Mouse (Mus musculus) lung, adult 2 months (tissue): ENCODE measurements around the gene Trap1. TPM values are rescaled to one million over a fixed set of nuclear protein-coding genes. Genes with fewer than 3 reads are reported as not detected.
"Not testable (repeated sequence)": the region's sequence is repeated elsewhere in the genome, so short reads cannot be mapped to it uniquely, and the experiment has no call there.

ENCODE experiments used
- DNase-seq: peaks from one replicate; pipeline ENCODE4 v3.0.0; 2022
- H3K4me1 ChIP-seq: fragments of 200-500 bp; 2 replicates; pipeline ENCODE4 v1.6.1; 2011; ENCODE audit warnings: low read length; ENCODE audit not compliant: control insufficient read depth, insufficient read depth
- H3K4me3 ChIP-seq: fragments of 200-500 bp; replicated peaks from 2 replicates; pipeline ENCODE3; 2011; ENCODE audit warnings: low read depth, mild to moderate bottlenecking, control low read depth, low read length; ENCODE audit errors: extremely low read depth
- CTCF ChIP-seq: fragments of 200-500 bp; IDR thresholded peaks from 2 replicates; pipeline ENCODE4 v1.5.1; 2011; ENCODE audit warnings: mild to moderate bottlenecking, low read length, control low read depth; ENCODE audit not compliant: insufficient read depth
- POLR2A ChIP-seq: fragments of 200-500 bp; IDR thresholded peaks from 2 replicates; pipeline ENCODE4 v1.6.1; 2011; ENCODE audit warnings: low read depth, mild to moderate bottlenecking, control low read depth, low read length, borderline replicate concordance; ENCODE audit errors: extremely low read depth
- WGBS: fragments of 180-500 bp; shearing (Covaris S2); methylation state at CpG from one replicate; pipeline ENCODE4 v1.1.7; 2018; 5-methylcytosine and 5-hydroxymethylcytosine counted together
- polyA plus RNA-seq: library from polyadenylated mRNA; depleted of rRNA; stranded (reverse); fragments of >200 nt; gene quantifications from 2 replicates; pipeline ENCODE4 v1.2.3, GENCODE M21; 2012; rRNA removed

Trap1 gene
- polyA plus RNA-seq, 1 experiment: 54.6 TPM

DNA sequence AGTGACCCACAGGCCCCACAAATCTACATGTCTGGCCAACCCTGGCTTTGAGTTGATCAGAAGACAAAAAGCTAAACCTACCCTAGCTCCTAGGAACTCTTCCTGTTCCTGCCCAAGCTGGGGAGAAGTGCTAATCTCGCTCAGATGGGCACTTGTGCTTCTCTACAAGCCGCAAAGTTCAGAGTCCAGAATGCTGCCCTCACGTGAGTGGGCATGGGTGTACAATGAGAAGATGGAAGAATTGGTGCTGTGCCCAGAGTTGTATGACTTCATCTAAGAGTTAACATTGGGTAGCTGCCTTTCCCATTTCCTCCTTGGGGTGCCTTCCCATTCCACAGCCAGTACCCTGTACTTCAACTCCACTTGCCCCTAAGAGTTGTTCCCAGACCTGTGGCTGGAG lies 50.4 kb downstream of the Trap1 start:
- 64% methylated on average over 3 of the region's 3 CpGs for WGBS
- TF ChIP-seq CTCF (no peak), POLR2A (no peak)
- Histone ChIP-seq H3K4me1 (no peaks in the 10 kb centered on the region), H3K4me3 (no peak overlapping the region)
- no peak for DNase-seq

DNA sequence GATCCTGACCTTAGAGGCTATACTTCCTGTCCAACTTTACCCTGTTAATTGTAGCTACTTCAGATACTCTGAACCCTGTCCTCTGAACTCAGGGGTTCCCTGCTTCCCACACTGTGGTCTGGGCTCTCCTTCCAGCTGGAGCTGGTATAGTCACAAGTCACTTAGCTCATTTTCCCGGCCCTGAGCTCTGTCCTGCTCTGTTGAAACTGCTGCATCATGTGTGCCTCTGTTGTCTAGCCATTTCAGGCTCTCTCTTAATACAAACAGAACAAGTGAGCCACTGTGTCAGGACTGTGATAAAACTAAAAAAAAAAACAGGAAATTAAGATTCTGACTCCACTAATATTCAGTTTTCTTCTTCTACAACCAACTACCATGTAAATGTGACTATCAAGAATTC lies 51.0 kb downstream of the Trap1 start:
- DNase-seq: no peak
- H3K4me3 ChIP-seq: no peak overlapping the region
- TF ChIP-seq POLR2A (no peak), CTCF (no peak)
- H3K4me1 ChIP-seq: no peaks in the 10 kb centered on the region
- 44% methylated on average over 1 of the region's 1 CpGs for WGBS

DNA sequence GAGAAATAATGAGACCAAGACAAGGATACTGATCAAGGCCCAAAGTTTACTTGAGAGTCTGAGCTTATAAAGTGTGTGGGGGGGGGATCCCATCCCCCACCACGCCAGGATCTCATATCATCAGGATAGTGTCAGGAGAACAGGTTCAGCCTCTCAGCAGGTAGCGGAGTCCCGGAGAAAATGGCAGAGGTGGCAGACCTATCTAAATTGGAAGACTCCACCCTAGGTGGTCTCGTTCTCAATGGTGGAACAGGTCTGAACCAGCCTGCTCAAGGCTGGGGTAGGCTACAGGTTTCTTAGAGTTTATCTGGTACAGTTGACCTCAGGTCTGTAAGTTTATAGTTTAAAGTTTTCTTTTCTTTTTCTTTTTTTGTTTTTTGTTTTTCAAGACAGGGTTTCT lies 54.9 kb downstream of the Trap1 start:
- Histone ChIP-seq H3K4me1 (no peaks in the 10 kb centered on the region), H3K4me3 (no peak overlapping the region)
- TF ChIP-seq CTCF: no peak
- no peak for TF ChIP-seq POLR2A
- 72% methylated on average over 4 of the region's 4 CpGs for WGBS
- DNase-seq: no peak

DNA sequence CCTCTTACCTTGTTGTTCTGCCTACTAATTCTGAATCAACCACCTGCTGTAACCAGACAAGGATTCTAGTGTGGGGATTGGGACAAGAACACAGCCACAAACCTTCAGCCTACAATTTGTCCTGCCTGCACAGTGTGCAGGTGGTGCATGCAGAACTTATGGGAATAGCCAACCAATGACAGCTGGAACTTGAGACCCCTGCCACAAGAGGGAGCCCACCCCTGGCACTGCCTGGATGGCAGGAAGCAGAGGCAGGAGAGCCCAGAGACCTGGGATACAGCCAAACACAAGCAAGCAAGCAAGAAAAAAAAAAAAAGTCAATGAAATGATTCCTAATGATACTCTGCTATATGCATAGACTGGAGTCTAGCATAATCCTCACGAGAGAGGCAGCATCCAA lies 56.4 kb downstream of the Trap1 start:
- 74% methylated on average over 1 of the region's 1 CpGs for WGBS
- no peaks in the 10 kb centered on the region for H3K4me1 ChIP-seq
- TF ChIP-seq CTCF: no peak
- TF ChIP-seq POLR2A: no peak

DNA sequence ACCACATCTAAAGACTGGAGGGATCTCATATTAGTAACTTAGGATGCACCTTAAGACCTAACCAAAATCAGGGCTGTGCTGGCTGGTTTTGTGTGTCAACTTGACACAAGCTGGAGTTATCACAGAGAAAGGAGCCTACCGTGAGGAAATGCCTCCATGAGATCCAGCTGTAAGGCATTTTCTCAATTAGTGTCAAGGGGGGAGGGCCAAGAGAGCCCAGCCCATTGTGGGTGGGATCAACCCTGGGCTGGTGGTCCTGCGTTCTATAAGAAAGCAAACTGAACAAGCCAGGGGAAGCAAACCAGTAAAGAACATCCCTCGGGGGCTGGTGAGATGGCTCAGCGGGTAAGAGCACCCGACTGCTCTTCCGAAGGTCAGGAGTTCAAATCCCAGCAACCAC lies 60.2 kb downstream of the Trap1 start:
- H3K4me1 ChIP-seq, DNase-seq, H3K4me3 ChIP-seq: not testable (repeated sequence)
- WGBS: 77% methylated on average over 6 of the region's 6 CpGs

More for the DNA sequence above, 56.4 kb downstream of the Trap1 start:
- H3K4me3 ChIP-seq: no peak overlapping the region
- no peak for DNase-seq

DNA sequence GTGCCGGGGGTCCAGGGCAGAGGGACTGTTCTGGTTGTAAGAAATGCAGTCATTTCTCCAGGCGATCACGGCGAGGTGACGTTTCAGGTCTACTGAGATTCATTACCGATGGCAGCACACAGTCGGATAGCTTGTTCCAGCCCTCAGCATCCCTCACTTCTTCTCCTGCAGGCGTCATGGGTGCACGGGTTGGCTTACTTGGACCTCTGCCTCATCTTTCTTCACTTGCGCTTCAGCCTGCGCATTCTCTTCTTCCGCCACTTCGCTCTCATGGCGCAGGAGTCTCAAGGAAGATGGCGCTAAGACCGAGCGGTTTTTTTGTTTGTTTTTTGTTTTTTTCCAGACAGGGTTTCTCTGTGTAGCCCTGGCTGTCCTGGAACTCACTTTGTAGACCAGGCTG lies 60.8 kb downstream of the Trap1 start:
- H3K4me3 ChIP-seq, DNase-seq, H3K4me1 ChIP-seq: not testable (repeated sequence)
- 80% methylated on average over 17 of the region's 17 CpGs for WGBS

DNA sequence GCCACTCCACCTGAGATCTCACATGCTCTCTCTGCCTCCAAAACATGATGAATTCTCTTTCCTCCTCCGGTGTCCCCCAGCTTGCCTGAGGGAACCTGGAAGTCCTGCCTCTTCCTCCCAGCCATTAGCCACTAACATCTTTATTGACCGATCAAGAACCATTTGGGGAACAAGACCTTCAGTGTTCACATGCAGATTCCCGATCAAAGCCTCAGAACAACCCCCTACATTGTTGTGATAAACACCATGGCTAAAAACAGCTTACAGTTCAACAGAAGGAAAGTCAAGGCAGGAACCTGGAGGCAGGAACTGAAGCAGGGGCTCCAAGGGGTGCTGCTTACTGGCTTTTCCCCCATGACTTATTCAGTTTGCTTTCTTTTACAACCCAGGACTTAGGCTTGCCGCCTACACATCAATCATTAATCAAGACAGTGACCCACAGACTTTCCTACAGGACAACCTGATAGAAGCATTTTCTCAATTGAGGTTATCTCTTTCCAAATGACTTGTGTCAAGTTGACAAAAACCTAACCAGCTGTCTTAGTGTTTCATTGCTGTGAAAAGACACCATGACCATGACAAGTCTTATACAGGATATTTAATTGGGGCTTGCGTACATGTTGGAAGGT lies 63.5 kb downstream of the Trap1 start:
- H3K4me1 ChIP-seq: no peaks in the 10 kb centered on the region
- no peak overlapping the region for H3K4me3 ChIP-seq
- WGBS: 83% methylated on average over 5 of the region's 5 CpGs
- TF ChIP-seq CTCF: no peak
- no peak for TF ChIP-seq POLR2A
- no peak for DNase-seq

DNA sequence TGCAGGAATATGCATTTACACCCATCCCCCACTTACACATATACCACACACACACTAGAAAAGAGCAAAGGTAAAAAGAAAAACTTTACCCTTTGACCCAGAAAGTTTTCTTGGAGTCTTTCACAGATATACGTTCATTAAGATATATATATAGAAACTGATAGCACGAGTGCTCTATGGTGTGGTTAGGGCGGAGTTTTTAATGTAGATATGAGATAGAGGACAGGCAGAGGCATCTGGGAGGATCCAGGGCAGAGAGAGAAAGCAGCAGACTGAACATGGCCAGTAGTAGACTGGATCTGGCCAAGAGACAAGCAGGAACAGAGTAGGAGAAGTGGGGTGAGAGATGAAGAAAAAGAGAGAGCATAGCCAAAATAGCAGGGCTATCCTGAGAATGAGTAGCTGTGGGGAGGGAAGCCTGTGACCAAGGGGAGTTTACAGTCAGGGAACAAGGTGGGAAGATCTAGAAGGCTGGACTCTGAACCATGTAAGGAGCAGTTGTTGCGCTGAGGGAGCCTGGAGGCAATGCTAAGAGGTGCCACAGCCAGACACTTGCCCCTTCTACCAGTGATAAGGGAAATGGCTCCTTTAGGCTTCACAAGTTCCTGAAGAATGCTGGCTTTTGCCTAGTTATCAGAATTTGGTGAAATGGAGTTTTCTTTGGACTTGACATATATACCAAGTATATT lies 64.6 kb downstream of the Trap1 start:
- H3K4me1 ChIP-seq: no peaks in the 10 kb centered on the region
- WGBS: 67% methylated on average over 4 of the region's 4 CpGs
- no peak overlapping the region for H3K4me3 ChIP-seq
- TF ChIP-seq CTCF (no peak), POLR2A (no peak)
- DNase-seq: no peak

DNA sequence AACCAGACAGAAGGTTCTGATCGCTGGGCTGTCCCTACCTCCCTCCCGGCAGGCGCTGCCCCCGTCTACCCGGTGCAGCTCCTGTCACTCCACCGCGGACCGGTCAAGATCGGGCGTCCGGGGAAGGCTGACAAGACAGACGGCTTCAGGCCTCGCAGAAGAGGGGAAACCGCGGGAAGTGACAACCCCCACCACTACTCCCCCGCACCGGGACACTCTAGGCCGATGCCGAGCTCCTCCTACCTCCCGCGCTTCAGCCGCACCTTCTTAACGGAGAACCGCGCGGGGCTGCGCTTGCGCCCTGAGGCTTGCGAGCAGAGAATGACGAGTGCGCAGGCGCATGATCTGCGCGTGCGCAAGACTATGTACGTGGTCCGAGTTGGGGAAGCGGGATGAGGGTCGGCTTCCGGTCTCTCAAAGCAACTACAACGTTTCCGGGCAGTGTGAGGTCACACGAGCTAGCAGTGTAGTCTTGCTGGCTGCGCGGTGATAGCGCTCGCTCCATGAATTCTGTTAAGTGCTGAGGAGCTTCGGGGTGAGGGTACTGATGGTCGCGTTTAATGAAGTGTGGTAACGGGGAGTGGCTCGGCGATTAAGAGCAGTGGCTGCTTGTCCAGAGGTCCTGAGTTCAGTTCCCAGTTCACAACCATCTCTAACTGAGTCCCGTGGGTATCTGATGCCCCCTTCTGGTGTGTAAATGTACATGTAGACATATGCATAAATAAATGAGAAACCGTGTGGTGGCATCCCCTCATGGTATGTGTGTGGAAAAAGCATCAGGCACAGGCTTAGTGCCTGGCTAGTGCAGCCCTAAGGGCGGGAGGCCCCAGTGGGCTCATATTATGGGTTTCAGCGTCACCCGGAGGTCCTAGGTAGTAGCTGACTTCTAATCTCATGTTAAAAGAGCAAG lies 73.9 kb downstream of the Trap1 start, which contains the start of gene Slx4:
Gene Slx4 (minus strand): TSS at position 282 of the 910 bp plus-strand sequence.
- 2% methylated on average over 58 of the region's 58 CpGs for WGBS
- 0 out of 2 replicates have a peak, but pooled peaks cover 2% of the 10 kb centered on the region for H3K4me1 ChIP-seq
- peak; percentile 96 for TF ChIP-seq POLR2A
- no peak for TF ChIP-seq CTCF
- peak; percentile 93 for DNase-seq
- peak within 1 kb of the TSS; percentile 61 for H3K4me3 ChIP-seq

Other genes with a start within 250 kb of the Trap1 start
- not detected in 2 replicates for gene Olfr15, start 246.9 kb downstream of the Trap1 start, polyA plus RNA-seq
- 0.96 and 1.1 TPM in 2 replicates for gene Zfp174, start 230.6 kb downstream of the Trap1 start, polyA plus RNA-seq
- 59.4 and 65.8 TPM in 2 replicates for gene Naa60, start 205.5 kb downstream of the Trap1 start, polyA plus RNA-seq
- 3.4 and 3.5 TPM in 2 replicates for gene Zfp597, start 193.3 kb downstream of the Trap1 start, polyA plus RNA-seq
- 0.12 and 0.14 TPM in 2 replicates for gene Gm20695, start 193.2 kb downstream of the Trap1 start, polyA plus RNA-seq
- 14.9 TPM in 2 replicates for gene 1700037C18Rik, start 169.1 kb downstream of the Trap1 start, polyA plus RNA-seq
- gene Cluap1, start 169.0 kb downstream of the Trap1 start, polyA plus RNA-seq: 5.7 and 6.3 TPM in 2 replicates
- 5.9 and 6.3 TPM in 2 replicates for gene Nlrc3, start 101.2 kb downstream of the Trap1 start, polyA plus RNA-seq
- gene Slx4, start 74.1 kb downstream of the Trap1 start, polyA plus RNA-seq: 16.3 and 17.2 TPM in 2 replicates
- 0.11 and 0.18 TPM in 2 replicates for gene Dnase1, start 40.9 kb downstream of the Trap1 start, polyA plus RNA-seq
- 31.8 and 43.4 TPM in 2 replicates for gene Crebbp, start 136.2 kb upstream of the Trap1 start, polyA plus RNA-seq